Mouse (Mus musculus): ENCODE data around the gene Tbc1d22a.

The Tbc1d22a gene

GRCm38 (mm10) chr15:86277428-86277827 is 63.2 kb downstream of the Tbc1d22a start:
- peak; percentile 33 to 41 for DNase-seq (ENCODE audit: low spot score in 2 of 2)

- no peak for DNase-seq (ENCODE audit: low spot score in 2 of 2)
These were observed 65.1 kb downstream of the Tbc1d22a start for GRCm38 (mm10) chr15:86279059-86279974.

- no peak for DNase-seq (ENCODE audit: low spot score in 2 of 2)
These were observed 65.9 kb downstream of the Tbc1d22a start for GRCm38 (mm10) chr15:86280137-86280536.

- no peak for DNase-seq (ENCODE audit: low spot score in 2 of 2)
These were observed 69.0 kb downstream of the Tbc1d22a start for GRCm38 (mm10) chr15:86283238-86283637.

- no peak for DNase-seq (ENCODE audit: low spot score in 2 of 2)
These were observed 71.0 kb downstream of the Tbc1d22a start for GRCm38 (mm10) chr15:86285296-86285695.

- no peak for DNase-seq (ENCODE audit: low spot score in 2 of 2)
These were observed 75.8 kb downstream of the Tbc1d22a start for GRCm38 (mm10) chr15:86290074-86290473.

- no peak for DNase-seq (ENCODE audit: low spot score in 2 of 2)
These were observed 78.0 kb downstream of the Tbc1d22a start for GRCm38 (mm10) chr15:86292288-86292687.

GRCm38 (mm10) chr15:86294426-86294825 is 80.2 kb downstream of the Tbc1d22a start:
- DNase-seq (ENCODE audit: low spot score in 2 of 2) = no peak

GRCm38 (mm10) chr15:86295722-86296288 is 81.5 kb downstream of the Tbc1d22a start:
- no peak for DNase-seq (ENCODE audit: low spot score in 2 of 2)

- no peak for DNase-seq (ENCODE audit: low spot score in 2 of 2)
These were observed 83.0 kb downstream of the Tbc1d22a start for GRCm38 (mm10) chr15:86297281-86297680.

- no peak for DNase-seq (ENCODE audit: low spot score in 2 of 2)
These were observed 89.6 kb downstream of the Tbc1d22a start for GRCm38 (mm10) chr15:86303876-86304275.

- no peak for DNase-seq (ENCODE audit: low spot score in 2 of 2)
These were observed 90.6 kb downstream of the Tbc1d22a start for GRCm38 (mm10) chr15:86304861-86305260.

GRCm38 (mm10) chr15:86305290-86305689 is 91.0 kb downstream of the Tbc1d22a start:
- no peak for DNase-seq (ENCODE audit: low spot score in 2 of 2)

GRCm38 (mm10) chr15:86309213-86309829 is 95.1 kb downstream of the Tbc1d22a start:
- DNase-seq (ENCODE audit: low spot score in 2 of 2) = peak; percentile 21 to 44

- DNase-seq (ENCODE audit: low spot score in 2 of 2) = no peak
These were observed 106.7 kb downstream of the Tbc1d22a start for GRCm38 (mm10) chr15:86320803-86321510.

- no peak for DNase-seq (ENCODE audit: low spot score in 2 of 2)
These were observed 112.1 kb downstream of the Tbc1d22a start for GRCm38 (mm10) chr15:86326341-86326740.

GRCm38 (mm10) chr15:86329911-86330310 is 115.7 kb downstream of the Tbc1d22a start:
- DNase-seq (ENCODE audit: low spot score in 2 of 2) = no peak

- no peak for DNase-seq (ENCODE audit: low spot score in 2 of 2)
These were observed 116.2 kb downstream of the Tbc1d22a start for GRCm38 (mm10) chr15:86330454-86330853.

- DNase-seq (ENCODE audit: low spot score in 2 of 2) = no peak
These were observed 117.4 kb downstream of the Tbc1d22a start for GRCm38 (mm10) chr15:86331501-86332245.

GRCm38 (mm10) chr15:86333176-86333575 is 118.9 kb downstream of the Tbc1d22a start:
- DNase-seq (ENCODE audit: low spot score in 2 of 2) = no peak

GRCm38 (mm10) chr15:86333606-86334005 is 119.3 kb downstream of the Tbc1d22a start:
- no peak for DNase-seq (ENCODE audit: low spot score in 2 of 2)

Data from frontal cortex, postnatal 25 days (tissue).